Mouse (Mus musculus): ENCODE data around the gene Slc25a21. TPM values are rescaled to one million over a fixed set of nuclear protein-coding genes. Genes with fewer than 3 reads are reported as not detected.

Gene Slc25a21
- polyA plus RNA-seq, 1 experiment = not detected

DNA sequence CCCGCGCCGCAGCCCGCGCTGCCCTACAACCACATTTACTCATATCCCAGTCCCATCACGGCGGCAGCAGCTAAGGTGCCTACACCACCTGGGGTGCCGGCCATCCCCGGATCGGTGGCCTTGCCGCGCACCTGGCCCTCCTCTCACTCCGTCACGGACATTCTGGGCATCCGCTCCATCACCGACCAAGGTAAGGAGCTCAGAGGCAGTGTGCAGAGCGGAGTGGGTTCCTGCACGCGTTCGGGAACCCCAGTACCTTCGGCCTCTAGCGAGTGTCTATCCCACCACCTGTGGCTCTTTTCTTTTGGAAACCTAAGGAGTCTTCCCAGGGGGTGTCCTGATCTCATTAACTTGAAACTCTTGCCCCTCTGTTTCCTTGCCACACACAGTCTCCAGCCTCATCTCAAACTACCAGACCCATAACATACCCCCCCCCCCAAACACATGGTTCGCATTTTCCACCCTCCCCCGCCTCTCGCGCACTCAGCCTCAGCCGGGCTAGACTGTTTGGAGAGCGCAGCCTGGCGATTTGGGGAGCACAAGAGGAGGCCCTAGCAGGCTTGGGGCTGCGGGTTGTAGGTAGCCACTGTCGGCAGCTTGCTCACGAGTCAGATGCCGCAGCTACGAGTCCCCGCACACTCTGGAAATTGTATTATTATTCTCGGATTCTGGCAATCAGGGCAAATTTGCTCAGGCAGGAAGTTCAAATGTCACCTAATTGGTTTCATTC lies 500.1 kb downstream of the Slc25a21 start:
- no peaks in the 10 kb centered on the region for H3K36me3 ChIP-seq (ENCODE audit: control insufficient read depth, insufficient read depth, low read length)
- 2% methylated on average over 36 of the region's 36 CpGs for WGBS
- H3K27ac ChIP-seq (ENCODE audit: insufficient read depth, low read depth, low read length) = no peak overlapping the region
- TF ChIP-seq POLR2A (IDR thresholded peaks at IDR 0.05; ENCODE audit: low read depth, low read length) = no peak
- TF ChIP-seq CTCF (IDR thresholded peaks at IDR 0.05; ENCODE audit: extremely low read depth, insufficient read length, insufficient replicate concordance, low read depth, low read length) = no peak
- H3K4me1 ChIP-seq (ENCODE audit: control insufficient read depth, insufficient read depth, insufficient read length, low read length) = no peaks in the 10 kb centered on the region; the same call in none of the 2 replicates
- no peak overlapping the region for H3K4me3 ChIP-seq (ENCODE audit: low read depth, low read length)
- H3K27me3 ChIP-seq (ENCODE audit: control insufficient read depth, insufficient read depth, low read length) = peaks cover 70% of the 10 kb centered on the region

DNA sequence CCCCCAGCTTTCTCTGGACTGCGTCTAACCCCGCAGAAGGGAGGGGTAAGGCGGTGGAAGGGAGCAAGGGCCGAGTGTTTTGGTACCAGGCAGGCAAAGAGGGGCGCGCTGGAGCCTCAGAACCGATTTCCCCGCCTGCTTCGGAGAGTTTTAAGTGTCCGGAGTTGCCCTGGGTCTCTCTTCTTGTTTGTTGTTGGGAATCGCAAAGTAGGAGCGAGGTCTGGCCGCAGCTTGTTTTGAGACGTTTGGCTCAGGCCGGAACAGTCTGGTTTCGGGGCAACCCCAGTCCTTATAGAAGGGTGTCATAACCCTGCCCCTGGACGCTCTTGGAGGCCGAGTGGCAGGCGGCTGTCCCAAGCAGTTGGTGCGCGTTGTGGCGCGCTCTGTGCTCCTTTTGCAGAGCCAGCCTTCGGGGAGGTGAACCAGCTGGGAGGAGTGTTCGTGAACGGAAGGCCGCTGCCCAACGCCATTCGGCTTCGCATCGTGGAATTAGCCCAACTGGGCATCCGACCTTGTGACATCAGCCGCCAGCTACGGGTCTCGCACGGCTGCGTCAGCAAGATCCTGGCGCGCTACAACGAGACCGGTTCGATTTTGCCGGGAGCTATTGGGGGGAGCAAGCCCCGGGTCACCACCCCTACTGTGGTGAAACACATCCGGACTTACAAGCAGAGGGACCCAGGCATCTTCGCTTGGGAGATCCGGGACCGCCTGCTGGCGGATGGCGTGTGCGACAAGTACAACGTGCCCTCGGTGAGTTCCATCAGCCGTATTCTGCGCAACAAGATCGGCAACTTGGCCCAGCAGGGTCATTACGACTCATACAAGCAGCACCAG lies 500.9 kb downstream of the Slc25a21 start:
- Histone ChIP-seq H3K4me3 (ENCODE audit: low read depth, low read length) (no peak overlapping the region), H3K27me3 (ENCODE audit: control insufficient read depth, insufficient read depth, low read length) (peaks cover 77% of the 10 kb centered on the region), H3K4me1 (ENCODE audit: control insufficient read depth, insufficient read depth, insufficient read length, low read length) (no peaks in the 10 kb centered on the region; the same call in none of the 2 replicates), H3K27ac (ENCODE audit: insufficient read depth, low read depth, low read length) (no peak overlapping the region), H3K36me3 (ENCODE audit: control insufficient read depth, insufficient read depth, low read length) (no peaks in the 10 kb centered on the region)
- TF ChIP-seq CTCF (IDR thresholded peaks at IDR 0.05; ENCODE audit: extremely low read depth, insufficient read length, insufficient replicate concordance, low read depth, low read length) (no peak), POLR2A (IDR thresholded peaks at IDR 0.05; ENCODE audit: low read depth, low read length) (no peak)
- 3% methylated on average over 57 of the region's 57 CpGs for WGBS

DNA sequence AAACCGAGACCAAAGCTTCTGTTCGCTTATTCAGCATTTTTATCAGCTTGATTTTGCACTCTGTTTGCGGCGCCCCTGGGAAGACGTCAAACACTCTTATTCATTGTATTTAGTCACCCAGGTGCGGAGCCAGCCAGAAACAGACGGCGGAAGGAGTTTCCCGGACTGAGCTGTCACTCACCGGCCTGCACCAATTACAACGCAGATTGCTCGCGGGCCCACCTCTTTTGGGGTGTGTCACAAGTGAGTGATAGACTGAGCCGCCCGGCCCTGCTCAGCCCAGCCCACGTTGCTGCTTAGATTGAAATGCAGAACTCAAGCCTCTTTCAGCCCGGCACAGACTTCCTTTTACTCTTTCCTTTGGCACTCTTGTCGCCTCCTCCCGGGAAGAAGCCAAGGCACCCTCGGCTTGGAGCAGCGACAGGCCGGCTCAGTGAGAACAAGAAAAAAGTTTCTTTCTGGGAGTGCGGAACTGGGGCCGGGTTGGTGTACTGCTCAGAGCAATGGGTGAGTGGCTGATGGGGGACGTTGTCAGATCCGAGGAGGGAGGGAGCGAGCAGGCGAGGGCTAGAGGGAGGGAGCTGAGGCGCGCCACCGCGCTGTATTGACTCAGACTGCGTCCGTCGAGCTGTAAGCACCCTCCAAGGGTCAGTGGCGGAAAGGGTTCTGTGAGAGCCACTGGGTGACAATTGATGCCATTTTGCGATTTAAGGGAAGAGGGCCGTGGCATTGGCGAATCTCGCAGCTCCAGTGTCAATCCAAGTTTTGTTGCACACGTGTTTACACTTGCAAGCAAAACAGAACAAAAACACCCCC lies 501.7 kb downstream of the Slc25a21 start:
- Histone ChIP-seq H3K27me3 (ENCODE audit: control insufficient read depth, insufficient read depth, low read length) (peaks cover 81% of the 10 kb centered on the region), H3K27ac (ENCODE audit: insufficient read depth, low read depth, low read length) (no peak overlapping the region), H3K4me3 (ENCODE audit: low read depth, low read length) (peak overlapping the region; percentile 29), H3K4me1 (ENCODE audit: control insufficient read depth, insufficient read depth, insufficient read length, low read length) (no peaks in the 10 kb centered on the region; the same call in none of the 2 replicates), H3K36me3 (ENCODE audit: control insufficient read depth, insufficient read depth, low read length) (no peaks in the 10 kb centered on the region)
- TF ChIP-seq CTCF (IDR thresholded peaks at IDR 0.05; ENCODE audit: extremely low read depth, insufficient read length, insufficient replicate concordance, low read depth, low read length) = no peak
- TF ChIP-seq POLR2A (IDR thresholded peaks at IDR 0.05; ENCODE audit: low read depth, low read length) = no peak
- 2% methylated on average over 41 of the region's 41 CpGs for WGBS

DNA sequence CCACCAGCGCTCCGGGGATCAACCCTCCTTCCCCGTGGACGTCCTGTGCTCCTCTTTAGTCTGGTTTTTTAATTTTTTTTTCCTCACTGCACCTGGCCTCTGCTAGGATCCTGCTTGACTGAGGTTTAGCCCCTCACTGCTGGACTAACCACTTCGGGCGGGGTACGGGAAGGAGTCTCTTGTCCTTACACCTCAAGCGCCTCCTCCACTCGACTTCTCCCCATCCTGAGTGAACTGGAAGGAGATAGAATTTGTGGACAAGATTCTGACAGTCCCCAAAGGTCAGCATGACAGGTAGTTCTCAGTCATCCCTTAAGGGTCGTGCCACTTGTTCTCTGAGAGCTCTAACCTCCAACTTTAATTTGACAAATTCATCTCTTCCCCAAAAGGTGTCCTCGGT lies 502.3 kb downstream of the Slc25a21 start:
- no peak overlapping the region for H3K27ac ChIP-seq (ENCODE audit: insufficient read depth, low read depth, low read length)
- H3K27me3 ChIP-seq (ENCODE audit: control insufficient read depth, insufficient read depth, low read length) = peaks cover 81% of the 10 kb centered on the region
- no peaks in the 10 kb centered on the region for H3K36me3 ChIP-seq (ENCODE audit: control insufficient read depth, insufficient read depth, low read length)
- H3K4me3 ChIP-seq (ENCODE audit: low read depth, low read length) = no peak overlapping the region
- WGBS = 4% methylated on average over 11 of the region's 11 CpGs
- no peaks in the 10 kb centered on the region; the same call in none of the 2 replicates for H3K4me1 ChIP-seq (ENCODE audit: control insufficient read depth, insufficient read depth, insufficient read length, low read length)
- TF ChIP-seq CTCF (IDR thresholded peaks at IDR 0.05; ENCODE audit: extremely low read depth, insufficient read length, insufficient replicate concordance, low read depth, low read length) (no peak), POLR2A (IDR thresholded peaks at IDR 0.05; ENCODE audit: low read depth, low read length) (no peak)

DNA sequence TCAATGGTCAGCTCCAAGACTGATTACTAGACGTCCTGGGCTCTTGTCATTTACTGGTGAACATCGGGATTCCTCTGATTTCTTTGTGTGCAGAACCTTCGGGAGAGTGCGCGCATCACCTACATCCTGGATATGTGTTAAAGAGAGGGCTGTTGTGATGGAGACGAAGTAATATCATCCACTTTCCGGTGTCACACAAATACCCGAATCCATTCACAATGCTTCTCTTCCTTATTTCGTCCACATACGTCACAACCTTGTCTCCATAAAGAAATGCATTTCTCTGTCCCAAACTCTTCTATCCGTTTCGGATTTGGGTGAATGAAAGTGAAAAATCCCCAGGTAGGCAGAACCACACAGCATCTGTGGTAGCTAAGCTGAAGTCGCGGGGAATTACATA lies 502.9 kb downstream of the Slc25a21 start:
- H3K27me3 ChIP-seq (ENCODE audit: control insufficient read depth, insufficient read depth, low read length) = peaks cover 82% of the 10 kb centered on the region
- H3K27ac ChIP-seq (ENCODE audit: insufficient read depth, low read depth, low read length) = no peak overlapping the region
- no peak overlapping the region for H3K4me3 ChIP-seq (ENCODE audit: low read depth, low read length)
- no peak for TF ChIP-seq CTCF (IDR thresholded peaks at IDR 0.05; ENCODE audit: extremely low read depth, insufficient read length, insufficient replicate concordance, low read depth, low read length)
- TF ChIP-seq POLR2A (IDR thresholded peaks at IDR 0.05; ENCODE audit: low read depth, low read length) = no peak
- no peaks in the 10 kb centered on the region; the same call in none of the 2 replicates for H3K4me1 ChIP-seq (ENCODE audit: control insufficient read depth, insufficient read depth, insufficient read length, low read length)
- H3K36me3 ChIP-seq (ENCODE audit: control insufficient read depth, insufficient read depth, low read length) = no peaks in the 10 kb centered on the region
- WGBS = 9% methylated on average over 14 of the region's 14 CpGs

DNA sequence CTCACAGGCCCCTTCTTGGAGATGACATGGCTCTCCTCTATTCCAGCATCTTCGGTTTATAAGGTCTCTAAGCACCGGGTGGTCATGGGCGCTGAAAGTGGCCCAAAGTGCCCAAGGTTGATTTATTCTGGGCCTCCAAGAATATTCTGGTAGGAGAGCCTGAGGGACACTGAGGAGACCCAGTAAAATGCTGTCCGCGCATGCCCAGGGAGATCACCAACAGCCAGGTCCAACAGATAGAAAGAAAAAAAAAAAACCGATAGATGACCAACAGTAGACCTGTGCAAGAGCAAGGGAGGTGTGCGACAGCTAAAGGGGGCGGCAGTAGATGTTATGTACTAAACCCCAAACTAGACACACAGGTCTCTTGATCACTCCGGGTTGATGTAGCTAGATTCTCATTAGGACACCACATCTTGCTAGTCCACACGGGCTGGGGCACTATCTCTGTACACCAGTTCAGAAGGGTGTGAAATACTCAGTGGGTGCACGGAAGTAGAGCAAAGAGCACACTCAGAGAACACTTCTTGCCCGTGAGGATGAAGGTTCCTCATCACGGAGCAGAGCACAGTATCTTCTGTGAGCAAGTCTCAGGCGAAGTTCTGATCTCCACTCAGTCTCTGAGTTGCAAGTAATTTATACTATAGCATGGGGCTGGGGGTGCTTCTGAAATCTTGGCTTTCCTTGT lies 503.7 kb downstream of the Slc25a21 start:
- 14% methylated on average over 14 of the region's 14 CpGs for WGBS
- no peak for TF ChIP-seq CTCF (IDR thresholded peaks at IDR 0.05; ENCODE audit: extremely low read depth, insufficient read length, insufficient replicate concordance, low read depth, low read length)
- TF ChIP-seq POLR2A (IDR thresholded peaks at IDR 0.05; ENCODE audit: low read depth, low read length) = no peak
- Histone ChIP-seq H3K4me1 (ENCODE audit: control insufficient read depth, insufficient read depth, insufficient read length, low read length) (no peaks in the 10 kb centered on the region; the same call in none of the 2 replicates), H3K4me3 (ENCODE audit: low read depth, low read length) (no peak overlapping the region), H3K27me3 (ENCODE audit: control insufficient read depth, insufficient read depth, low read length) (peaks cover 85% of the 10 kb centered on the region), H3K36me3 (ENCODE audit: control insufficient read depth, insufficient read depth, low read length) (no peaks in the 10 kb centered on the region), H3K27ac (ENCODE audit: insufficient read depth, low read depth, low read length) (no peak overlapping the region)
